Comparison of ENCODE assay signal across 19 mouse cellular contexts in genomic region chr3:9518936-9519335, GRCm38 (mm10).
DNase-seq lines count a peak whose midpoint lies in the region; ATAC-seq lines count a peak whose summit lies in the region.
"Had no signal": no experiment of that assay in that cellular context is flagged by ENCODE, and none has a peak within 500 bp of the region (broad histone marks: within the 10 kb centered on the region; RNA-seq: fewer than 3 reads in every experiment).

No protein-coding gene starts in this region.

- no peak overlapping the region for H3K4me3 ChIP-seq in heart, embryonic 11.5 days (ENCODE audit: low read depth, low read length)
- H3K4me3 ChIP-seq in lung, embryonic 15.5 days, result no peak overlapping the region
- H3K4me3 ChIP-seq in embryonic facial prominence, embryonic 13.5 days, result no peak overlapping the region
- H3K4me3 ChIP-seq in stomach, embryonic 15.5 days (replicated peaks), result no peak overlapping the region

- 91% methylated on average over 7 of the region's 7 CpGs for WGBS in heart, embryonic 11.5 days (ENCODE audit: insufficient replicate concordance)
- 92% methylated on average over 7 of the region's 7 CpGs for WGBS in lung, embryonic 15.5 days
- WGBS in embryonic facial prominence, embryonic 13.5 days, result 84% methylated on average over 7 of the region's 7 CpGs
- WGBS in stomach, embryonic 15.5 days, result 87% methylated on average over 7 of the region's 7 CpGs

- H3K4me1 ChIP-seq in heart, embryonic 11.5 days (ENCODE audit: control insufficient read depth, insufficient read depth, low read length), result peaks cover 45% of the 10 kb centered on the region
- peaks cover 70% of the 10 kb centered on the region for H3K4me1 ChIP-seq in lung, embryonic 15.5 days
- H3K4me1 ChIP-seq in embryonic facial prominence, embryonic 13.5 days, result peaks cover 77% of the 10 kb centered on the region
- H3K4me1 ChIP-seq in stomach, embryonic 15.5 days, result peaks cover 31% of the 10 kb centered on the region

- peak; percentile 67 for DNase-seq in heart, adult 11 months
- DNase-seq in lung, postnatal 4 days, result no peak
- DNase-seq in urinary bladder, postnatal 25 days (ENCODE audit: low spot score), result no peak
- no peak for DNase-seq in left cerebral cortex, postnatal 4 days
- DNase-seq: adrenal gland, adult 2 months; cerebellum, adult 18-20 months; heart, adult 18-20 months; heart, postnatal 10 days; right cerebral cortex, postnatal 4 days; thymus, postnatal 14 days had no signal

- no peak overlapping the region for H3K9ac ChIP-seq in heart, embryonic 11.5 days (ENCODE audit: low read depth, low read length)
- no peak overlapping the region for H3K9ac ChIP-seq in lung, embryonic 15.5 days
- H3K9ac ChIP-seq in embryonic facial prominence, embryonic 13.5 days, result no peak overlapping the region
- no peak overlapping the region for H3K9ac ChIP-seq in stomach, embryonic 15.5 days
- H3K9ac ChIP-seq: liver, embryonic 14.5 days had no signal

- no peaks in the 10 kb centered on the region for H3K9me3 ChIP-seq in heart, embryonic 11.5 days (replicated peaks; ENCODE audit: control insufficient read depth, low read length)
- no peaks in the 10 kb centered on the region for H3K9me3 ChIP-seq in lung, embryonic 15.5 days
- H3K9me3 ChIP-seq in embryonic facial prominence, embryonic 13.5 days, result no peaks in the 10 kb centered on the region
- H3K9me3 ChIP-seq in stomach, embryonic 15.5 days, result no peaks in the 10 kb centered on the region

- no peaks in the 10 kb centered on the region for H3K27me3 ChIP-seq in heart, embryonic 11.5 days (ENCODE audit: control insufficient read depth, insufficient read depth, low read length)
- no peaks in the 10 kb centered on the region for H3K27me3 ChIP-seq in lung, embryonic 15.5 days
- H3K27me3 ChIP-seq in embryonic facial prominence, embryonic 13.5 days, result no peaks in the 10 kb centered on the region
- H3K27me3 ChIP-seq in stomach, embryonic 15.5 days (replicated peaks), result no peaks in the 10 kb centered on the region

- H3K27ac ChIP-seq in heart, embryonic 11.5 days (ENCODE audit: low read depth, low read length), result no peak overlapping the region
- H3K27ac ChIP-seq in lung, embryonic 15.5 days, result peak overlapping the region; percentile 88
- peak overlapping the region; percentile 89; the same call in 1 of the 2 replicates for H3K27ac ChIP-seq in embryonic facial prominence, embryonic 13.5 days
- peak overlapping the region; percentile 84 for H3K27ac ChIP-seq in stomach, embryonic 15.5 days
- H3K27ac ChIP-seq: liver, embryonic 14.5 days; macrophage had no signal

- no peak for ATAC-seq in heart, embryonic 11.5 days (replicated peaks; ENCODE audit: insufficient number of reproducible peaks, low FRiP score, low TSS enrichment)
- ATAC-seq in lung, embryonic 15.5 days (ENCODE audit: borderline replicate concordance, extremely low read depth, low FRiP score, low TSS enrichment), result no peak
- ATAC-seq in embryonic facial prominence, embryonic 13.5 days (ENCODE audit: insufficient number of reproducible peaks, insufficient read depth, low FRiP score, low TSS enrichment, low read depth), result no peak
- no peak for ATAC-seq in stomach, embryonic 15.5 days (ENCODE audit: insufficient read depth, low FRiP score, low read depth)
- ATAC-seq: forebrain, embryonic 14.5 days; hindbrain, postnatal 0 days; midbrain, embryonic 16.5 days had no signal

- H3K36me3 ChIP-seq in heart, embryonic 11.5 days (ENCODE audit: control insufficient read depth, insufficient read depth, low read length), result no peaks in the 10 kb centered on the region
- H3K36me3 ChIP-seq in lung, embryonic 15.5 days, result no peaks in the 10 kb centered on the region
- H3K36me3 ChIP-seq in embryonic facial prominence, embryonic 13.5 days, result no peaks in the 10 kb centered on the region
- no peaks in the 10 kb centered on the region for H3K36me3 ChIP-seq in stomach, embryonic 15.5 days

- no peak overlapping the region for H3K4me2 ChIP-seq in heart, embryonic 11.5 days
- H3K4me2 ChIP-seq in lung, embryonic 15.5 days, result no peak overlapping the region
- no peak overlapping the region for H3K4me2 ChIP-seq in embryonic facial prominence, embryonic 13.5 days
- H3K4me2 ChIP-seq in stomach, embryonic 15.5 days, result no peak overlapping the region

- intact Hi-C loops in left cerebral cortex, postnatal 4 days (cut with DNase I), result loop anchor here (5.0 kb wide), 1 partner anchor 88 kb away; no protein-coding TSS in a partner anchor
